Mouse (Mus musculus): ENCODE results near the gene Inpp5b. TPM values are rescaled to one million over a fixed set of nuclear protein-coding genes. Genes with fewer than 3 reads are reported as not detected.

The Inpp5b gene
- 10 to 100 TPM; 35.4 to 41.1 TPM for total RNA-seq (2023)

GRCm38 (mm10) chr4:124741376-124742343 is at the start of gene Inpp5b:
TSS of gene Inpp5b (plus strand) at chr4:124741850.

GRCm38 (mm10) chr4:124693135-124693894 is 48.3 kb upstream of the Inpp5b start, which contains the start of gene Utp11:
TSS of gene Utp11 (minus strand) at chr4:124693600.

DNA sequence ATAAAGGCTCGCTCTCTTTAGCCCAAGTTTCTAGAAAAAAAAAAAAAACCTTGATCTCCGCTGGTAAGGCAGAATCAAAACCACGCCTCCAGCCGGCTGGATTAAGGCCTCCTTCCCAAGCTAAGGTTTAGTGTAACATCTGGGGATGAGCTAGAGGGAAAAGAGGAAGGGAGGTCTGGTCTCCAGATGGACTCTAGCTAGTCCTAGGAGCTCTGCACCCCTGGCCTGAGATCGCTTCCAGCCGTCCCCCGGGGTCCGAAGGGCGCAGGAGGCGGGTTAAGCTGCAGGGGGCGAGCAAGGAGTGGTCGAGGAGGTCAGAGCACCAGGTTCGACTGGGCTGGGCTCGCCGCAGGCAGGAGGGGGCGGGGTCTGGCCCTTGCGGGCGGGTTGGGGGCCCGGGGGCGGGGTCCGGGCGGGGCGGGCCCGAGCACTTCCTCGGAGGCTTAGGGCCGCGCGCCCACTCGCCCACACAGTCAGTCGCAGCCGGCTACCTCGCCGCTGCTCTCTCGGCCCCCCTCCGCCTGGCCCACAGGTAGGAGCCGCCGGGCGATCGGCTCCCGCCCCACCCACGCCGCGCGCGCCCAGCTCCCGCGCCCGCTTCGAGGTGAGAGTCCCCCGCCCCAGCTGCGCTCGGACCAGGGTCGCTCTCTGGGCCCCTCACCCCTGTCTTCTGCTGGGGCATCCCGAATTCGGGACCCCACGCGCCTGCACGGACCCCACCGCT is 41.2 kb upstream of the Inpp5b start, which contains the start of gene Fhl3:
Gene Fhl3 (plus strand): TSS at position 454 of the 724 bp plus-strand sequence.

DNA sequence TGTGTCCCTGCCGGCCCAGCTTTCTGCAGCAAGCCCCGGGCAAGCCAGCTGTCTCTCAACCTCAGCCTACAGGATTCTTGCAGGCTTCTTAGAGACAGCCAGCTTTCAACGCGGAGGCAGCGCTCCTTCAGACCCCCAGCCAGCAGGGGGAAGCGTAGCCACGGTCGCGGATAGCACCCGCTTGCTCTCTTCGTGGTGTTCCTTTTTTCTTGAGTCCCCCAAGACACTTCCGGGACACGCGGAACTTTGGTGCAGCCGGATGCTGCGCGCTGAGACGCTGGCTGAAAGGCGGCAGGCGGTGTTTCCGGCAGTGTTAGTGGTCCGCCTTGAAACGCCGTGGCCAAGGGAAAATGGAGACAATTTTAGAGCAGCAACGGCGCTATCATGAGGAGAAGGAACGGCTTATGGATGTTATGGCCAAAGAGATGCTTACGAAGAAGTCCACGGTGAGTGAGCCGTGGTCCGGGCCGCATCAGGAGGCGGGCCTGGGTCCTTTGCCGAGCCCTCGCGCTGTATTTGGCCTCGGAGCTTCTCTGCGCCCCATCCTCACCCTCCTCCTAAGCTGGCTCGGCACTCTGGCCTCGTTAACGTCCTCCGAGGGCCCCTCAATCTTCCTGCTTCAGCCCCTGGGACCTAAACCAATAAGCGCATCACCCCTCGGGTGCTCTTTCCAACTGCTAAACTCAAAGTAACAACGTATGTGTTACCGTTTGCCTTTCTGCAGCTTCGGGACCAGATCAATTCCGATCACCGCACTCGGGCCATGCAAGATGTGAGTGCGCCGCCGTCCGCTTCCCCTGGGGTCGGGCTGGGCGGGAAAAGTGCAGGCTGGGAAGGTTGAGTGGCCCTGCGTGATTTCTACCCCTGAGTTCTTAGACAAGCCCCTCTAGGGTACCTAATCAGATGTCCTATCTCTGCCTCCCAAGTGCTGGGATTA is 26.8 kb upstream of the Inpp5b start, which contains the start of gene Sf3a3:
Gene Sf3a3 (plus strand): TSS at position 232 of the 937 bp plus-strand sequence.

DNA sequence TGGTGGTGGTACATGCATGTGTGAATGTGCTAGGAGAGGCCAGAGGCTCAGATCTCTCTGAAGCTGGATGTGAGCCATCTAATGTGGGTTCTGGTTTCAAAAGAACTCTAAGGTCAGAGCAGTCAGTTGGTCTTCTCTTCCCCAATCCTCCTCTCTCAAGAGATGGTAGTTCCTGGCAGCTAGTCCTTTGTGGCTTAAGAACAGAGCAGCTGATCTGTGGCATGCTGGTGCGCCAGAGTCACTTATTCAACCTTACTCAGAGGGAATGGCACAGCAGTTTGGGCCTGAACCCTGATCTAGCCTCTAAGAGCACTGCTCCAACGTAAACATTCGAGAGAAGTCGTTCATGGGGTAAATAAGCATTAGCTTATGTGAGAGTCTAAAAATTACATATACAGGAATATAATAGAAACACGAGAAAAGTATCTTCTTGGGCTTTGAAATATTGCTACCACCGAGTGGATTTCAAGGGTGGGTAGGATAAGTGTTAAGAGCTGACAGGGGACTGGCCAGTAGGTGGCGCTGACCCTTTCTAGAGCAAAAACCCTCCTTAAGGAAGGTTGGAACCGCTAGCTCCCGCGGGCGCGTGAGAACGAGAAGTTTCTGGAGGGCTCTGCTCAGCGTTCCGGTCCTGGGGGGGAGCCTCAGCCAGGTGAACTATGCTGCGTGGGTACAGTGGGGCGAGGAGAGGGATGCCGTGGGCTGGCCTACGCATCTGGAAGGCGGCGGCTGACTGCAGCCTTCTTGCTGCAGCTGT is 60.1 kb downstream of the Inpp5b start, which contains the start of gene Mtf1:
Gene Mtf1 (plus strand): TSS at position 553 of the 757 bp plus-strand sequence.

GRCm38 (mm10) chr4:124850261-124850913 is 108.7 kb downstream of the Inpp5b start, which contains the start of gene Yrdc:
TSS of gene Yrdc (plus strand) at chr4:124850679.

Other genes with a start within 250 kb of the Inpp5b start
- gene 3100002H09Rik, start 131.0 kb upstream of the Inpp5b start, total RNA-seq (2023) = not detected
- not detected for gene Pou3f1, start 85.0 kb upstream of the Inpp5b start, total RNA-seq (2023)
- gene Utp11, start 48.2 kb upstream of the Inpp5b start, total RNA-seq (2023) = 10 to 100 TPM; 24.6 to 25.7 TPM
- gene Fhl3, start 41.1 kb upstream of the Inpp5b start, total RNA-seq (2023) = 10 to 100 TPM; 16.2 to 16.3 TPM
- gene Sf3a3, start 27.1 kb upstream of the Inpp5b start, total RNA-seq (2023) = 10 to 100 TPM; 58.4 to 64.6 TPM
- gene Mtf1, start 60.3 kb downstream of the Inpp5b start, total RNA-seq (2023) = 10 to 100 TPM; 41.4 to 41.7 TPM
- 100 to 1,000 TPM; 123 to 124 TPM for gene Yrdc, start 108.8 kb downstream of the Inpp5b start, total RNA-seq (2023)
- 10 to 100 TPM; 14.8 to 15.2 TPM for gene 1110065P20Rik, start 109.3 kb downstream of the Inpp5b start, total RNA-seq (2023)
- 1 to 10 TPM in 1 of 2 experiments, under 1 TPM in 1; 0.47 to 1.1 TPM for gene Maneal, start 120.3 kb downstream of the Inpp5b start, total RNA-seq (2023)
- not detected for gene Epha10, start 139.0 kb downstream of the Inpp5b start, total RNA-seq (2023)
- 10 to 100 TPM; 20.7 to 29.8 TPM for gene 9930104L06Rik, start 195.2 kb downstream of the Inpp5b start, total RNA-seq (2023)
- 1 to 10 TPM; 3.3 to 5.9 TPM for gene Cdca8, start 197.5 kb downstream of the Inpp5b start, total RNA-seq (2023)
- gene Rspo1, start 244.6 kb downstream of the Inpp5b start, total RNA-seq (2023) = not detected

Measured in B cell, adult 67 days (primary cell).